Mouse (Mus musculus): ENCODE results near the gene Arrdc1.
"Not testable (repeated sequence)": the region's sequence is repeated elsewhere in the genome, so short reads cannot be mapped to it uniquely, and the experiment has no call there.

Arrdc1 gene

GRCm38 (mm10) chr2:24935057-24935796 lies at the start of gene Arrdc1:
Arrdc1 (minus strand) TSS chr2:24935252.
- in situ Hi-C loops (cut with MboI; ENCODE audit: low sequenced_read_pairs) = no loop called here

DNA sequence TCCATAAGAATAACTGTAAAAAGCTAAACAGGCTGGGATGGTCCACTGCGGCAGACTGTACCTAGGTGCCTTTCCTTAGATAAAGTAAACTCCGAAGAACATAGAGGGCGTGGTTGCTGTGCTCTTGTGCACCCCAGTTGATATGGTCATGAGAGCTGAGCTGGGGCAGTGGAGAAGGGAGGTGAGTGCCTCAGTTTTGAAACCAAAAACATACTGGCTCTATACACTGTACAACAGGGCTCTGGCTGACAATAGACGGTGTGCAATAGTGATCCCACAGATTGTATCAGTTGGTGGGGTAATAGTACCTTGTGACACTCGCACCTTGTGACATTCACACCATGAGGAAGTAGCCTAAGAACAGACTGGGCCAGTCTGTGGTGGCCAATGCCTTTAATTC lies 41.9 kb upstream of the Arrdc1 start:
- in situ Hi-C loops (cut with MboI; ENCODE audit: low sequenced_read_pairs) = no loop called here

DNA sequence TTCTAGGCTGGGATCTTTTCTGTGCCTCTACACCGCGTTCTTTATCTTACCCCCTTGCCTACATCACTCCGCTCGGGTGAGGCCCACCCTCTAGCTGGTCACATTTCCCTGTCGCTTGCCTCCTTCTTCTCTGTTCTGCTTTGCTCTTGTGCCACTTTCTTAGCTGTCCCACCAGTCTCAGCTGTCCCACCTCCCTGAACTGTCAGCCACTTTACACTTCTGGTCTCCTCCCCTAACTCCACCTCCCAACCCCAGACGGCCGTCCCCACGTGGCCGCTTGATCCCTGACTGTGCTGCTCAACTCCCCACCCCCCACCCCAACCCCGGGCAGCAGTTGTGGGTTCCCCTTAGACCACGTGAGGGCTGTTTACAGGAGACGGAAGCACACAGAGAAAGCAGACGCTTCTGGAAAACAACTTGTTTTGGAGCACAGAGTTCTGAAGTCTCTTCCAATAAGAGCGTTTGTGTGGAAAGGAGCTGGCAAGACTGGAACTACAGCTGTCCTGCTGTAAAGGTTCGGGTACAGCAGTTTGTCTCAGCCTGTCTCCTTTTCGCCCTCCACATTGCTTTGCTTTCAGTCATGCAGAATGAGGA lies 40.7 kb upstream of the Arrdc1 start, which contains the start of gene Pnpla7:
Pnpla7 (plus strand) TSS at position 330 of the 594 bp plus-strand sequence.
- in situ Hi-C loops (cut with MboI; ENCODE audit: low sequenced_read_pairs) = no loop called here

GRCm38 (mm10) chr2:24974906-24975703 lies 40.1 kb upstream of the Arrdc1 start, which contains the start of gene Mrpl41:
Mrpl41 (minus strand) TSS chr2:24975098.
- in situ Hi-C loops (cut with MboI; ENCODE audit: low sequenced_read_pairs) = no loop called here

DNA sequence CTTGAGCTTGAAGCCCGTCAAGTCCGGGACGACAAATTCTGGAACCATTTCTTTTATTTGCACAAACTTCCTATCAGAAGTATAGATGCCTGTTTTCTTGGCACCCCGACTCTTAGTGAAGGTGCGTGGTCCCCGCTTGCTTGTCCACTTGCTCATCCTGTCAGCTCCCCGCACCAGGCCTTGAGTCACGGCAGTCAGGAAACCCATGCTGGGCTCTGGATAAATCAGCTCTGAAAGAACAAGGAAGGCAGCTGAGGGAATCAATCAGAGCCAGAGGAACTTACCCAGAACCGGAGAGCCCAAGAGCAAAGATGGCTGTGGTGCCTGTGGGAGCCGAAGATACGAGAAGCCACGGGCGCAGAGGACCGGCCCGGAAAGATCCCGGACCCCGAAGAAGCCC lies 39.4 kb upstream of the Arrdc1 start:
- in situ Hi-C loops (cut with MboI; ENCODE audit: low sequenced_read_pairs) = not testable (repeated sequence)

GRCm38 (mm10) chr2:24970386-24970785 lies 35.3 kb upstream of the Arrdc1 start:
- in situ Hi-C loops (cut with MboI; ENCODE audit: low sequenced_read_pairs) = no loop called here

- in situ Hi-C loops (cut with MboI; ENCODE audit: low sequenced_read_pairs) = no loop called here
Observed at GRCm38 (mm10) chr2:24962304-24963000, 27.4 kb upstream of the Arrdc1 start, which contains the start of gene Dph7. Dph7 (plus strand) TSS chr2:24962400.

- in situ Hi-C loops (cut with MboI; ENCODE audit: low sequenced_read_pairs) = no loop called here
Observed at GRCm38 (mm10) chr2:24960910-24961309, 25.9 kb upstream of the Arrdc1 start.

GRCm38 (mm10) chr2:24952537-24953055 lies 17.5 kb upstream of the Arrdc1 start:
- in situ Hi-C loops (cut with MboI; ENCODE audit: low sequenced_read_pairs) = no loop called here

GRCm38 (mm10) chr2:24950189-24950535 lies 15.1 kb upstream of the Arrdc1 start:
- in situ Hi-C loops (cut with MboI; ENCODE audit: low sequenced_read_pairs) = no loop called here

DNA sequence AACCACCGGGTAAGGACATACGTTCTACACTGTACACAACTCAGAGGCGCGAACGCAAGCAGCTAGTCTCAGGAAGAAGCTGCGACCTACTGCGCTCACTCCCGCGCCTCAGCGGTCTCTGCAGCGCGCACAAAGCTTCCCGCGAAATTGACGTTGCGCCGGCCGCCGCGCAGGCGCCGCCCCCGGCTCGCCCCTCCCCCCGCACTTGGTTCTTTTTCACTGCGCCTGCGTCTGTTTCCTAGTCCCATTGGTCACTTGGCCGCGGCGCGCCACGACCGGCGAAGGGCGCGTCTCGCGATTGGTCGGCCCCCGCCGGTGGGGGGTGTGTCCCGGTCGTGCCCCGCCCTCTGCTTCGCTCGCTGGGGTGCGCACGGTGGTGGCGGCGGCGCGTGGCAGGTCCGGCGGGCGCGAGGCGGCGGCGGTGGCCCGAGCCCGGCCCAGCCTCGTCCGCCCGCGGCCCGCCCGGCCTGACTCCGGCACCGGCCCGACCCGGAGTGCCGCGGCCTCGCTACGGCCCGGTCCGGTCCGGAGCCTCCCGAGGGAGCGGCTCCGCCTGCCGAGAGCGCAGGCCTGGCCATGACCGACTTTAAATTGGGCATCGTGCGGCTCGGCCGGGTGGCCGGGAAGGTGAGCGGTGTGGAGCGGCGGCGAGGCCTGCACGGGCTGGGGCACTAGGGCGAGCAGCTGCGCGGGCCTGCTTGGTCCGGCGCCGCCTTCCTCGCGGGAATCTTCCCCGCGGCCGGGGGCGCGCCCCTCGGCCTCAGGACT lies 14.6 kb upstream of the Arrdc1 start, which contains the start of gene Zmynd19:
Zmynd19 (plus strand) TSS at position 372 of the 768 bp plus-strand sequence.
- in situ Hi-C loops (cut with MboI; ENCODE audit: low sequenced_read_pairs) = no loop called here

- in situ Hi-C loops (cut with MboI; ENCODE audit: low sequenced_read_pairs) = not testable (repeated sequence)
Observed at GRCm38 (mm10) chr2:24944304-24944703, 9.3 kb upstream of the Arrdc1 start.

DNA sequence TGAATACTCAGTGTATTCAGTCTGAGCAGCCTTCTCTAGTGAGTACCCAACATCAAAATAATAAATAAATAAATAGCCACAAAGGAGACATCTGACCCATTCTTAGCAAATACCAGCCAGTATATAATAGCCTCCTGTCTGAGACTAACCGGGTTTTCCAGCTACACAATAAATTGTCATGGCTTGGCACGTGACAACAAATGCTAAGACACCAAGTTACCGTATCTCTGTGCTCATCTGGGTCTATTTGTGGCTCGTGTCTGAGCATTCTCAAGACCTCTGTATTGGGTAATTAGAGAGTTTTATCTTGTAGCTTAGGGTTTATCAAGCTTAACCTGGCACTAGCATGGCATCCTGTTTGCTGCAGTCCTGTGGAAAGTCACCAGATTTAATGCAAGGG lies 7.0 kb upstream of the Arrdc1 start:
- in situ Hi-C loops (cut with MboI; ENCODE audit: low sequenced_read_pairs) = no loop called here

- in situ Hi-C loops (cut with MboI; ENCODE audit: low sequenced_read_pairs) = no loop called here
Observed at GRCm38 (mm10) chr2:24934441-24934963, 550 bp downstream of the Arrdc1 start.

DNA sequence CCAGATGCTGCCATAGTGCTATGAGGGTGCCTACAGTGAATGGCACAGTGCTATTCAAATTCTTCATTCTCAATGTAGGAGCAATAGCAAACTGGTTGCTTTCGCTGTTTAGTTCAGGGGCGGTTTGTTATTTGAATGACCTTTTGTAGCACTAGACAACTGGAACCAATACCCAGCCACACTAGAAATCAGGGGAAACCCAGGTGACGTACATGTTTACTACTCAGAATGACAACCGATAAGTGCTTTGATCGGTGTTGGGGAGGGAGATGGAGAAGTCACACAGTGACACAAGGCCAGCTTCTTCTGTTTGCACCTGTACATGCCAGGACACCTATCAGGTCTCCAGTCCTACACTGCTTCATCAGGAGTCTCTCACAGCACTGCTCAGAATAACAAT lies 5.5 kb downstream of the Arrdc1 start:
- in situ Hi-C loops (cut with MboI; ENCODE audit: low sequenced_read_pairs) = no loop called here

DNA sequence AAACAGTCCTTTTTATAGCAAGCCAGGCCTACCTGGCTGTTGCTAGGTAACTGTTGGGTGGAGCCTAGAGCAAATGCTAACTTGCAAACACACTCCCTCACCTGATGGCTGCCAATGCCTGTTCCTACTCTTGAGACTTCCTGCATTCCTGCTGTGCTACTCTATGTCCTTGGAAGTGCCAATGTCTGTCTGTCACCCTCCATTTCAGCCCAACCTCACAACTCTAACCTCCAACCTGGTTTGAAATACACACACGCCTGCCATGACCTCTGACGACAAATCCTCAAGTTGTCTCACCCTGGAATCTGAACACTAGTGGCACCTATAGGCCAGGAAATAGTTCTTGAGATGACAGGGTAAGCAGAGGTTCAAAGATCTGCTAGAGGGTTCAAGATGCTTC lies 5.9 kb downstream of the Arrdc1 start:
- in situ Hi-C loops (cut with MboI; ENCODE audit: low sequenced_read_pairs) = no loop called here

DNA sequence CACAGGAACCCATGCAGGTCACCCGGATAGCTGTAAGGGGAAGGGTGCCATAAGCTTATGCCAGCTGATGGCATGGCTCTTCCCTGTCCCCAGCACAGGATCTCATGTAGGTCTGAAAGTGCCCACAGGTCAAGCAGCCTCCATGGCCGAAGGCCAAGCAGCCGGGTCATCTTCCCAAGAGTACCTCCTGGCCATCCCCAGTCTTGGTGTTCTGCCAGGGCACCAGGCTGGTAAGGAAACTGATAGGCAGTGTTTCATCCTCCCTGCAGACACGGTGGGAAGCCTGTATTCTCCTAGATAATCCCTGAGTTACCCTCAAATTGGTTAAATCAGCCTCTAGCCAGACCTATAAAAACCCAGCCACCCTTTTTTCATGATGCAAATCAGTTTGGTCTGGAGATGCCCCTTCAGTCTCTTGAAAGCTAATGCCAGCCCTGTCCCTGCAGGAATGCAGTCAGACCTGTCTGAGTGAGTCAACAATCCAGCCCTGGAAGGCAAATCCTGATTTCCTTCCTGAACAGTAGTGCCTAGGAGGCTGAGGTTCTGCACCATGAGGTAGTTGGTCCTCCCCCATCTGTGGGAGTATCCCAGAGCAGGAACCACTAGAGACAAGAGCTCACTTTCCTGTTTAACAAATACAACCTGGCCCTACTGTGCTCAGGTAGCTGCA lies 7.1 kb downstream of the Arrdc1 start:
- in situ Hi-C loops (cut with MboI; ENCODE audit: low sequenced_read_pairs) = no loop called here

DNA sequence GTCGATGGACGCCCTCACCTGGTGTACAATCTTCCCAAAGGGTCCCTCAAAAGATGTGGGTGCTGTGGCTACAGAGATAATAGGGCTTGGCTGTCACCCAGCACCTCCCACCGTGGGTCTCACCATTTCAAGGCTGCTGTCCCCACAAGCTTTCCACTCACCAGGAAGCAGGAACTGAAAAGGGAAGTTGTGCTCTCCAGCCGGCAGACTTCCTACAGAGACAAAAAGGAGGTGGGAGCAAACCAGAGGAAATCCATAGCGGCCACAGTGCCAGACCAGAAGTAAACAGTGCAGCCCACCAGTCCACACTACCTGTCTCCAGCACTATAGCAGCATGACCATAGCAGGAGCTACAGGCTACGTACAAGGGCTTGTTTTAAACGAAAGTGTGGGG lies 8.1 kb downstream of the Arrdc1 start:
- in situ Hi-C loops (cut with MboI; ENCODE audit: low sequenced_read_pairs) = no loop called here

DNA sequence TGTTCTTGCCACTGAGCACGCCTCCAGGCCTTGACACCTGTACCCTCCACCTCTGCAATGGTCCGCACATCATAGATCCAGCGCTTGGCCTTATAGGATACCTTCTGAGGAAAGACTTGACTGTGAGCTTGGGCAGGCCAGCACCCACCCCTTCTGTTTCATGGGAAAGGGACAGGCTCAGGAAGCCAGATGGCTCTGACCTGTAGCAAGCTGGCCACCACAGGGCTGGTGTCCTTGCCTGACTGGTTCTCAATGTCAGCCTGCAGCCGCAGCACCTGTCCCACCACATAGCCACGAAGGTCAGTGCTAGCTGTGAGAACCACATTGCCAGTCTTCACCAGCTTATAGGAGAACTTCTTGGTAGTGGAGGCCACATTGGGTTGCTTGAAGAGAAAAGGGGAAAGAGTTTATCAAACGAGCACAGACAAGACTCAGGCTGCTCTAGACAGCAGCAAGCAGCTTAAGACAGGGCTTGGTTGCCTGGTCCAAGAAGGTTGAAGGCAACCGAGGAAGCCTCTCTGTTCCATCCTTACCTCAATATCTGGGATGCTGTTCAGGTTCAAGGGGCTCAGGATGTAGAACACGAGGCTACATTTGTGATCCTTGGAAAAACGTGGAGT lies 8.6 kb downstream of the Arrdc1 start:
- in situ Hi-C loops (cut with MboI; ENCODE audit: low sequenced_read_pairs) = no loop called here
